Mouse (Mus musculus): Measurements from ENCODE around the gene Supt20. TPM values are rescaled to one million over a fixed set of nuclear protein-coding genes. Genes with fewer than 3 reads are reported as not detected.

The Supt20 gene
- total and polyA plus RNA-seq, 3 experiments, result 7.8 to 213 (median 82.0) TPM

DNA sequence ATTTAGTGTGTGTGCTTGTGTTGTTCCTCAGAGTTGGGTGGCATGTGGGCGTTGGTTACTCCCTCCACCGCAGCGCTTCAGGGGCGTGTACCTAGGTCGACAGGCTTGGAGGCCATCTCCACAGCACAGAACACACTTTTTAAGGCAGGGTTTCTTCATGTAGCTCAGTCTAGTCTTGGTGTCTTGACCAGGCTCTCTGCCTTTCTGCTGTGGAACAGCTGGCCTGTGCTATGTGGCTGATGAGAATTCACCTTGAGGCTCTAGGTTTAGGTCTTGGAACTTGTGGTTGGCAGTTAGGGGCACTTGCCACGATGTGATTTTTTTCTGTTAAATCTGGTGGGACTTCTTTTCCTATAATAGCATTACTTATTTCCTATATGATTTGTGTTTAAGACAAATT, 21.6 kb downstream of the Supt20 start, which contains the start of gene Gm21958:
Gene Gm21958, minus strand, starts transcription at position 101 of the 400 bp plus-strand sequence.
- Histone ChIP-seq H3K4me1 (ENCODE audit: insufficient read depth, low read depth, low read length) (peaks cover 7% of the 10 kb centered on the region; the same call in 1 of the 2 replicates), H3K9me3 (replicated peaks) (no peaks in the 10 kb centered on the region), H3K27me3 (ENCODE audit: insufficient read depth, low read length) (no peaks in the 10 kb centered on the region), H3K36me3 (replicated peaks) (peaks cover 89% of the 10 kb centered on the region), H3K4me3 (ENCODE audit: low read depth, low read length) (no peak within 1 kb of the TSS)
- ATAC-seq (ENCODE audit: extremely low read depth, insufficient number of reproducible peaks, low FRiP score, poor library complexity, severe bottlenecking) (no peak), DNase-seq (ENCODE audit: low spot score) (no peak)
- TF ChIP-seq POLR2AphosphoS5 (IDR thresholded peaks at IDR 0.05; ENCODE audit: insufficient replicate concordance, low read depth, low read length), result no peak
- no peak for TF ChIP-seq CTCF (IDR thresholded peaks at IDR 0.05; ENCODE audit: low read depth, low read length)
- TF ChIP-seq TAL1 (conservative IDR thresholded peaks at IDR 0.05; ENCODE audit: low read depth, low read length), result no peak
- TF ChIP-seq GATA2 (IDR thresholded peaks at IDR 0.05; ENCODE audit: borderline replicate concordance, low read depth, low read length), result no peak
- no peak for TF ChIP-seq GATA1 (IDR thresholded peaks at IDR 0.05; ENCODE audit: borderline replicate concordance, low read length)

DNA sequence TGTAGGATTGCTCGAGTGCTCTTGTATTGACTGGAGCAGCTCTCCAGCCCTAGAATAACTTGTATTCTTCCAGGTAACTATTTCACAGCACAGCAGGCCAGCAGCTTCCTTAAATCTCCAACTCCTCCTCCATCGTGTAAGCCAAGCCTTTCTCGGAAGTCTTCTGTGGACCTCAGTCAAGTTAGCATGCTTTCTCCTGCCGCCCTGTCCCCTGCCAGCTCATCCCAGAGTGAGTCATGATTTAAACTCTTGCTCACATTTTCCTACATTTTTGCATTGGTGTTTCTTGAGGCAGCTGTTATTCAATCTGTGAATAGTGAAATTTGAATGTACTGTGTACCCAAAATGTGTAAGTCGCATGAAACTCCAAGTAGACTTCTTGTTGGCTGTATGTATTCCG, 22.9 kb downstream of the Supt20 start:
- Histone ChIP-seq H3K9me3 (replicated peaks) (no peaks in the 10 kb centered on the region), H3K4me3 (ENCODE audit: low read depth, low read length) (no peak overlapping the region), H3K4me1 (ENCODE audit: insufficient read depth, low read depth, low read length) (peaks cover 7% of the 10 kb centered on the region; the same call in 1 of the 2 replicates), H3K36me3 (replicated peaks) (peaks cover 82% of the 10 kb centered on the region), H3K27me3 (ENCODE audit: insufficient read depth, low read length) (no peaks in the 10 kb centered on the region)
- DNase-seq (ENCODE audit: low spot score) (no peak), ATAC-seq (ENCODE audit: extremely low read depth, insufficient number of reproducible peaks, low FRiP score, poor library complexity, severe bottlenecking) (no peak)
- no peak for TF ChIP-seq CTCF (IDR thresholded peaks at IDR 0.05; ENCODE audit: low read depth, low read length)
- TF ChIP-seq GATA2 (IDR thresholded peaks at IDR 0.05; ENCODE audit: borderline replicate concordance, low read depth, low read length), result no peak
- no peak for TF ChIP-seq TAL1 (conservative IDR thresholded peaks at IDR 0.05; ENCODE audit: low read depth, low read length)
- no peak for TF ChIP-seq POLR2AphosphoS5 (IDR thresholded peaks at IDR 0.05; ENCODE audit: insufficient replicate concordance, low read depth, low read length)
- TF ChIP-seq GATA1 (IDR thresholded peaks at IDR 0.05; ENCODE audit: borderline replicate concordance, low read length), result no peak

DNA sequence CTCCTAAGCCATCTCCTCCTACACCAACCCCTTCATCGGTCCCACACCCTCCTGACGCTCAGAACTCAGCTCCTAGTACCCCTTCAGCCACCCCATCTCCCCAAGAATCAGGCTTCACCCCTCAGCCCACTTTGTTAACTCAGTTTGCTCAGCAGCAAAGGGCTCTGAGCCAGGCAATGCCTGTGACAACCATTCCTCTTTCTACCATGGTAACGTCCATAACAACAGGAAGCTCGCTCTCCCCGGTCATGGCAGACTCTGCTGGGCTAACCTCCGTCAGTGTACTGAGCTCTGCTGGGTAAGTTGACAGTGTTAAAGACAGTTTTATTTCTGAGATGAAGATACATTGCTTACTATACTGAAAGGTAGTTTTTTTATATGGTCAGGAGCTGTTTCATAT, 24.7 kb downstream of the Supt20 start:
- Histone ChIP-seq H3K27me3 (ENCODE audit: insufficient read depth, low read length) (no peaks in the 10 kb centered on the region), H3K4me3 (ENCODE audit: low read depth, low read length) (no peak overlapping the region), H3K36me3 (replicated peaks) (peaks cover 82% of the 10 kb centered on the region), H3K4me1 (ENCODE audit: insufficient read depth, low read depth, low read length) (peaks cover 7% of the 10 kb centered on the region; the same call in 1 of the 2 replicates), H3K9me3 (replicated peaks) (no peaks in the 10 kb centered on the region)
- TF ChIP-seq GATA2 (IDR thresholded peaks at IDR 0.05; ENCODE audit: borderline replicate concordance, low read depth, low read length) (no peak), TAL1 (conservative IDR thresholded peaks at IDR 0.05; ENCODE audit: low read depth, low read length) (no peak), CTCF (IDR thresholded peaks at IDR 0.05; ENCODE audit: low read depth, low read length) (no peak), POLR2AphosphoS5 (IDR thresholded peaks at IDR 0.05; ENCODE audit: insufficient replicate concordance, low read depth, low read length) (no peak), GATA1 (IDR thresholded peaks at IDR 0.05; ENCODE audit: borderline replicate concordance, low read length) (no peak)
- DNase-seq (ENCODE audit: low spot score) (no peak), ATAC-seq (ENCODE audit: extremely low read depth, insufficient number of reproducible peaks, low FRiP score, poor library complexity, severe bottlenecking) (no peak)

DNA sequence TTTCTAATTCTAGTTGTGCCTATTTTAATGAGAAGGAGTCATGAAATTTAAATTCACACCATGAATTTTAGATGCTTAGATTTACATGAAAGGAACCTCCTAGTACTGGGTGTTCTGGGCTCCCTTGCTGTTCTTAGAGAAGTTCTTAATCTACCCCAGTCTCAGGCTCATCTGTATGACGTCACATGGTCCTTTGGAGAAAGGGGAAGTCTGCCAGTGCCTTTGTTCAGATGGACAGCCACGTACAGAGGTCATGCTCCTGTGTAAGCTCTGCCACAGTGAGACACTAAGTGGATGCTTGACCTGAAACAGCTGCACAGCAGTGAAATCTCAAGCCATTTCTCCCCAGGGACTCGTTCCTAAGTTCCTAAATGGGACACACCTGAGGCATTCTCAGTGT, 26.3 kb downstream of the Supt20 start:
- Histone ChIP-seq H3K4me1 (ENCODE audit: insufficient read depth, low read depth, low read length) (peaks cover 16% of the 10 kb centered on the region), H3K27me3 (ENCODE audit: insufficient read depth, low read length) (no peaks in the 10 kb centered on the region), H3K4me3 (ENCODE audit: low read depth, low read length) (no peak overlapping the region), H3K36me3 (replicated peaks) (peaks cover 88% of the 10 kb centered on the region), H3K9me3 (replicated peaks) (no peaks in the 10 kb centered on the region)
- TF ChIP-seq TAL1 (conservative IDR thresholded peaks at IDR 0.05; ENCODE audit: low read depth, low read length), result no peak
- TF ChIP-seq GATA2 (IDR thresholded peaks at IDR 0.05; ENCODE audit: borderline replicate concordance, low read depth, low read length), result no peak
- TF ChIP-seq GATA1 (IDR thresholded peaks at IDR 0.05; ENCODE audit: borderline replicate concordance, low read length), result no peak
- no peak for TF ChIP-seq CTCF (IDR thresholded peaks at IDR 0.05; ENCODE audit: low read depth, low read length)
- TF ChIP-seq POLR2AphosphoS5 (IDR thresholded peaks at IDR 0.05; ENCODE audit: insufficient replicate concordance, low read depth, low read length), result no peak
- peak; percentile 13 for DNase-seq (ENCODE audit: low spot score)
- ATAC-seq (ENCODE audit: extremely low read depth, insufficient number of reproducible peaks, low FRiP score, poor library complexity, severe bottlenecking), result peak; percentile 85

DNA sequence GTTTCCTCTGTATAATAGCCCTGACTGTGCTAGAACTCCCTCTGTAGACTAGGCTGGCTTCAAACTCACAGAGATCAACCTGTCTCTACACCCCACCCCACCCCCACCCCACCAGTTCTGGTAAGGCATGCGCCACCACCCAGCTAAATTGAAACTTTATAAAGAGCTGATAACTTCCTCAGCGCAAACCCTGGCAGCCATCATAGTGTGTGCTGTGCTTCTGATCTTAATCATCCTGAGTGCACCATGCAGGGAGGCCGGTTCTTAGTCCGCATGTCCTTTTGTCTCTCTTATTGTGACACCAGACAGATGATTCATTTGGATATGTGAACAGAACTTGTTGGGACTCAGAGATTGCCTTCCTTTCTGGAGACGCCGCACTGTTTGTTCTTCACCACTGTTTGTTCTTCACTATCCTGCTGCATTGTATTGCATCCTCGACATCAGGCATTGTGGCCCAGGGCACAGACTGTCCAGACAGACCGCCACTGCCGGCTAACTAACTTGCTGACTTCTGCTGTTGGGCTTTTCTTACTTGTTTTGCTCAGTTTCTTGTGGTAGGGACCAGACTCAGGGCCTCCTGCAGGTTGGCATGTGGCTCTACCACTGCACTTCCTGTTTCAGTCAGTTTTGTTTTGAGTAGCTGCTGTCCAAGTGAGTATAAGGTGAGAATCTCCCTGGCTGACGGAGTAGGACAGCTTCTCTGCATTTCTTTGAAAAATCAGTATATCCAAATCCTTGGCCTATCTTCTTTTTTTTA, 31.3 kb downstream of the Supt20 start:
- Histone ChIP-seq H3K27me3 (ENCODE audit: insufficient read depth, low read length) (no peaks in the 10 kb centered on the region), H3K4me3 (ENCODE audit: low read depth, low read length) (no peak overlapping the region), H3K36me3 (replicated peaks) (peaks cover 85% of the 10 kb centered on the region), H3K9me3 (replicated peaks) (no peaks in the 10 kb centered on the region), H3K4me1 (ENCODE audit: insufficient read depth, low read depth, low read length) (peaks cover 20% of the 10 kb centered on the region)
- no peak for ATAC-seq (ENCODE audit: extremely low read depth, insufficient number of reproducible peaks, low FRiP score, poor library complexity, severe bottlenecking)
- DNase-seq (ENCODE audit: low spot score), result no peak
- no peak for TF ChIP-seq GATA2 (IDR thresholded peaks at IDR 0.05; ENCODE audit: borderline replicate concordance, low read depth, low read length)
- TF ChIP-seq CTCF (IDR thresholded peaks at IDR 0.05; ENCODE audit: low read depth, low read length), result no peak
- no peak for TF ChIP-seq GATA1 (IDR thresholded peaks at IDR 0.05; ENCODE audit: borderline replicate concordance, low read length)
- no peak for TF ChIP-seq TAL1 (conservative IDR thresholded peaks at IDR 0.05; ENCODE audit: low read depth, low read length)
- no peak for TF ChIP-seq POLR2AphosphoS5 (IDR thresholded peaks at IDR 0.05; ENCODE audit: insufficient replicate concordance, low read depth, low read length)

DNA sequence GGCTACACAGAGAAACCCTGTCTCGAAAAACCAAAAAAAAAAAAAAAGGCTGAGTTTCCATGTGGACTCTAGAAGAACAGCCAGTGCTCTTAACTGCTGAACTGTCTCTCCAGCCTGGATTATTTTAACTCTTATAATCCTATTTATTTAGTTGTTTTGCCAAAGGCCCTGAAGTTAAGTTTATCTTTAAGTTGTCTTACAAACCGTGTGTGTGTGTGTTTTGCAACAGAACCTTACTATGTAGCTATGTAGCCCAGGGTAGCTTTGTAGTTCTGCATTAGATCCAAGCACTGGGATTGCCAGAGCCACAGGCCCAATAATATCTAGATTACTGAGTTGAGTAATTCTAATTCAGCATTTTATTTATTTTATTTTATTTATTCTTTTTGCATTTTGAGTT, 32.7 kb downstream of the Supt20 start:
- Histone ChIP-seq H3K9me3 (replicated peaks) (no peaks in the 10 kb centered on the region), H3K4me1 (ENCODE audit: insufficient read depth, low read depth, low read length) (peaks cover 29% of the 10 kb centered on the region), H3K36me3 (replicated peaks) (peaks cover 91% of the 10 kb centered on the region), H3K27me3 (ENCODE audit: insufficient read depth, low read length) (no peaks in the 10 kb centered on the region), H3K4me3 (ENCODE audit: low read depth, low read length) (no peak overlapping the region)
- TF ChIP-seq CTCF (IDR thresholded peaks at IDR 0.05; ENCODE audit: low read depth, low read length) (no peak), GATA2 (IDR thresholded peaks at IDR 0.05; ENCODE audit: borderline replicate concordance, low read depth, low read length) (no peak), GATA1 (IDR thresholded peaks at IDR 0.05; ENCODE audit: borderline replicate concordance, low read length) (no peak), POLR2AphosphoS5 (IDR thresholded peaks at IDR 0.05; ENCODE audit: insufficient replicate concordance, low read depth, low read length) (no peak), TAL1 (conservative IDR thresholded peaks at IDR 0.05; ENCODE audit: low read depth, low read length) (no peak)
- ATAC-seq (ENCODE audit: extremely low read depth, insufficient number of reproducible peaks, low FRiP score, poor library complexity, severe bottlenecking), result no peak
- no peak for DNase-seq (ENCODE audit: low spot score)
